Mouse (Mus musculus): ENCODE data around the gene Fyco1.

- TF ChIP-seq CTCF (IDR thresholded peaks at IDR 0.05) (no peak), POLR2A (IDR thresholded peaks at IDR 0.05; ENCODE audit: insufficient read depth, low read depth, low read length) (no peak), EP300 (IDR thresholded peaks at IDR 0.05; ENCODE audit: insufficient read depth, low read depth, low read length) (no peak)
These were observed 94.4 kb downstream of the Fyco1 start for GRCm38 (mm10) chr9:123757326-123757725.

Data from heart, adult 2 months (tissue).